Mouse (Mus musculus) thymus, postnatal 14 days (tissue): ENCODE measurements around the gene Samd10.
A peak's percentile ranks its signal among the peaks of the same experiment; 100 is the strongest.

Source experiments
- DNase-seq: peaks from one replicate; pipeline ENCODE4 v3.0.0; 2021

Samd10 gene

DNA sequence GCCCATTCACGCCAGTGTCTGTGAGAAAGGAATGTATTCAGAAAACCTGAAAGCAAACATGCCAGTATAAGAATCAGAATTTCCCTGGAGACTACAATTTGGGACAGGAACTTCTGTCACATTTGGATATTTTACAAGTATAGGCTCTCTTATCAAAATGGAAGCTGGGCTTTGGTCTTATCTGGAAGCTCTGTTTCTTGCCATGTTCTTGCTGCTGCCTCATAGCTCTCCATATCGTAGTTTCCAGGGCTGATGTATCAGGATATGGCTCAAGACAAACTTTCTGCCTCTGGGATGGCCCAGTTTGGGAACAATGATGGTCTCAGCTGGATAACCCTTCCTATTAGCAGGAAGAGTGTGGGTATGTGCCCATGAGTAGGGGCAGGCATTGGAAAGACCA lies 22.4 kb downstream of the Samd10 start:
- DNase-seq: no peak

DNA sequence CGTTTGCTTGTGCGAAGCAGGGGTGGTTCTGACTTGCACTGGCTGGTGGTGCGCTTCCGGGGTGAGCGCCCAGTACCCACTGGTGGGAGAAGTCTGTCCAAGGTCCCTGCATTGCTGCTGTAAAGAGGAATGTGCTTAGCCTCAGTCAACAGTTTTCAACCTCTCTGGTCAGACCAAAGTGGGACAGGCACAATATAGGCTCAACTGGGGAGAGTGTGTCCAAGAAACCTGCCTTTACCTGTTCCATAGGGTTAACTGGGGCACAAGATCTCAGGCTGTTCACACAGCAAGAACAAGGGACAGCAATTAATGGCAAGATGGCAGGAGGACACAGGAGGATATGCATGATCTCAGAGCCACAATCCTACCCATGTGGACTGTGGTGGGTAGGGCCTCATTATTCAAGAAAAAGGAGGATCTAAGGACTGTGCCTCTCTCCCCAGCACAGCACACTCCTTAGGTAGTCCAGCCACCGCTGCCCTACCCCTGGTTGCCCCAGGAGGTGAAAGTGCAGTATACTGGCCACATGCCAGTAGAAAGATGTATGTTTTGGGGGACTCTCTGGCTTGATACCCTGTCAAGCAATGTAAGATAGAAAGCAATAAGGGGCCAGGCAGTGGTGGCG lies 24.0 kb downstream of the Samd10 start:
- DNase-seq: no peak

DNA sequence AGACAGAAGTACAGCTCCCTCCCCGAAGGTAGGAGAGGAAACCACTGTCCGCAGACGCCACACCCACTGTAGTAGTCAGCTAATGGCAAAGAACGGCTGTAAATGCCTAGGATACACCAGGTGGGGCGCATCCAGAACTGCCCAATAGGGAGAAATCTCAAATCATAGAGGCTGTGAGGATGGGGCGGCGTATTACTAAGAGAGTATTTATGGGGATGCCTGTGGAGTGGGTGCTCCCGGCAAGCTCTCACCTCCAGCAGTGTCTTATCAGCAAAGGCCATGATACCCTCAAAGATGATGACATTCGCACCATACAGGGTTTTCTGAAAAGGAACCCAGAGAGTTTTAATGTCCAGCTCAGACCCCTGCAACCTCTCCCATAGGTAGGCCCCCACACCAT lies 25.1 kb downstream of the Samd10 start:
- no peak for DNase-seq

DNA sequence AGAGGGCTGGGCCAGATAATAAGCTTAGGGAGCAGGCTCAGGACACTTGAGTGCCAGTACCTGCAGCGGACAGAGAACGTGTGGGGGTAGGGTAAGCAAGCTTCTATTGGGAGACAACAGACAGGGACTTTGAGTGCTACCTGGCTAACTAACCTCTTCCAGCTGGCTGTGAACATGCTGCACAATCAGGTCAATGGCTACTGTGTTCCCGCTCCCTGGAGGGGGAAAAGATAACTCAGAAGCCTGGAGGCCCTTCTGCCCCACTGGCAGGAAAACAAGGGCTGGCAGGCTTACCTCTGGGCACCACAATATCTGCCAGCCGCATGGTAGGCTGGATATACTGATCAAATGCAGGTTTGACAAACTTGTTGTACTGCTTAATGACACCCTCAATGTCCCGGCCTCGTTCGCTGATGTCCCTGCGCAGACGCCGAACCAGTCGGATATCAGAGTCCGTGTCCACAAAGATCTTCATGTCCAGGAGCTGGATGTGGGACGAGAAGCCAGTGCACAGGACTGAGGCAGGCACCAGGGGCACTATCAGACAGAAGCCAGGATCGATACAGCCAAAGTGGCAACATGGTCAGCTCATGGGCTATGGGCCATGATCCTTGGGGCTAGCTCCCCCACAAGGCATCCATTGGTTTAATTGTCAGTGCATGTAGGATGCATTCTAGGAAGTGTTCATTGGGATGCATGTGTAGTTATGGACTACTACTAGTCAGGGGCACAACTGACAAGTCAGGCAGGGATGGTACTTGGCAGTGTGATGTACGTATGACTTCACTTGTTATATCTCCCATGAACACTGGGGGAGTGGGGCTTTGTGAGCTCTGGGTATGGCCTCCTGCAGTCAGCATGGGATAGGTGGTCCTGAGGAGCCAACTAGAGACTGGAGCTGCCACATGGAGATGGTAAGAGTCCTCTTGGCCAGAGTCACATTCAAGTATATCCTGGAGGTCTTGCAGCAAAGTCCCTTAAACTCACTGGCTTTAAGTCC lies 25.8 kb downstream of the Samd10 start:
- DNase-seq: no peak

DNA sequence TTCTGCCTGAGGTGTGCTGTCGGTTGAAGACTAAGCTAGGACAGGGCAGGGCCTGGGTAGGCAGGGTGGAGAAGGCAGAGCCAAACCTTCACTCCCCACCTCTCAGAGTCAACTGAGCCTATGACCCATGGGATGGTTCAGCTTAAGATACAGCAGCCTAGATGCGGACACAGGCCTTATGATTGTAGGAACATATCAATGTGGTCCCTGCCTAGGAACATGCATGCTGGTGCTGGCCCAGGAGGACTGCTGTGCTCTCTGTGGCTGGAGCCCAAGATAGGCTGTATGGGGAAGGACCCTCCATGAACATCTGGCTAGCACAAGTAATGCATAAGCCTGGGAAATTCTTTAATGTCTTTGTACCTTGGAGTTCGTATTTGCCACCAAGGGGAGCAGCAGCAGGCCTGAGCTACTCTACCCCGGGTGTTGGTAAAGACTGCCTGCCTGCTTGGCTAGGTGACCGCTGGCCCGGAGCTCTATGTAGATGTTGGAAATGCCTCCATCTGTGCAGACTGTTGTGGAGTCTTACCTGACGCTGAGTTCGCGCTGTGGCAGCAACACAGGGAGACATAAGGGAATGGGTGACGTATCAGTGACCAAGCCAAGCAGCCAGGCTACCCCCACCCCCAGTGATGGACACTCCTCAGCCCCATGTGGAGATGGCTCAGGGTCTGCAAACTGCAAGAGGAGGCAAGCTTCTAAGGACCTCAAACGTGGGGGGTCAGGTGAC lies 26.9 kb downstream of the Samd10 start:
- no peak for DNase-seq

DNA sequence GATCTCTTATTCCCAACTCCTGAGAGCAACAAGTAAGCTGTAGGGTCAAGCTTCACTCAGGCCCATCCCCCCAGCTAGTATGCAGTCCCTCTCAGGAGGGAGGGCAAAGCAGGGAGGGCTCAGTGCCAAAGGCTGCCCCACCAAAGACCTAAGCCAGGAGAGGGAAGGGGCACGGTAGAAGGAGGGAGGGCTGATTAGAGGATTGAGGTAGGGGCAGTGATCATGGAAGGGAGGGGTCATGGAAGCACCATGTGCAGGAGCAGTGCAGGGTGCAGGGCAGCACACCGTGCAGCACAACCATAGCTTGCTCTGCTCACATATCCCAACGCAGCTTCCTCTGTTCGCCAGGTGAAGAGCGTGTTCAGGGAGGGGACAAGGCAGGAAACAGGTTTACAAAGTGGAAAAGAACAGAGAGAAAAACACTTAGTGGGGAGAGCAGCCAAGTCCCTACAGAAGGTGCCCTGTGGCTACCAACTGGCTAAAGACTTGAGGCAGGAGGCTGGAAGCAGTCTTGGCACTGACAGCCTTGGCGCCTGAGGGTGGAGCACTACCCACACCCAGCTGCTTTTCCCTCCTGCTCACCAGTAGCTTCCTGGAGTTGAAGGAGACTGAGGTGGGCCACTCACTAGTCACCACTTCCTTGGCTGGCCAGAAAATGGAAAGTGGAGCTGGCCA lies 28.0 kb downstream of the Samd10 start:
- DNase-seq: no peak

DNA sequence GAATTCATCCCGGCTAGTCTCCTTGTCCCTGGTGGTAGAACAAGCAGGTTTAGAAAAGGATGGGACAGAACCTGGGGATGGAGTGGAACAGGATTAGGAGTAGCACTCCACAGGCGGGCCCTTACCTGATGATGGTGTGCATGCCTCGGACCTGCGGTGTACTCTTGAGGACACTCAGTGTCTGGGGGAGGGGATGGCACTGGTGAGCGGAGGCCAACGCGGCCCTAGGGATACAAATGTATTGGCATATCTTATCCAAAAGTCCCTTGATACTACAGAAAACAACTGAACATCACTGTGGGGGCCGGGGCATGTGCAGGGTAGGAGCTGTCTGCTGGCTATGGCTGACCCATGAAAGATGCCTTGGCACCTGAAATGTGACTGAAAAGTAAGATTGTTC lies 28.6 kb downstream of the Samd10 start:
- DNase-seq: no peak

DNA sequence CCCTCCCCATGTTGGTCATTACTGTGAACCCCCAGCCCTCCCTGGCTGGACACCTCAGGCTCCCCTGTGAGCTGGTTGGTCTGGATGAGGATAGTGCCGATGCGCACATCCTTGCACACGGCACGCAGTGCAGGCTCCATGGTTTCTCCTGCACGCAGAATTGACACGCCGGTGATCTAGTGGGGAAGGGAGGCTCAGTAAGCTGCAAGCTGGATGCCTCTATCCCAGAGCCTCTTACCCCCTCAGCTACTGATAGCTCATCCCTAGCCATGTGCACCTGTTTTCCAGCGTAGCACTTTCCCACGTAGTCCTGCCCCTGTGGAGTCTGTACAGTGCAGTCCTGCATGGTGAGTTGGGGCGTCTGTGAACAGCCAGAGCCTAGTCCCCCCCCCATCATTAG lies 29.2 kb downstream of the Samd10 start:
- DNase-seq: no peak

DNA sequence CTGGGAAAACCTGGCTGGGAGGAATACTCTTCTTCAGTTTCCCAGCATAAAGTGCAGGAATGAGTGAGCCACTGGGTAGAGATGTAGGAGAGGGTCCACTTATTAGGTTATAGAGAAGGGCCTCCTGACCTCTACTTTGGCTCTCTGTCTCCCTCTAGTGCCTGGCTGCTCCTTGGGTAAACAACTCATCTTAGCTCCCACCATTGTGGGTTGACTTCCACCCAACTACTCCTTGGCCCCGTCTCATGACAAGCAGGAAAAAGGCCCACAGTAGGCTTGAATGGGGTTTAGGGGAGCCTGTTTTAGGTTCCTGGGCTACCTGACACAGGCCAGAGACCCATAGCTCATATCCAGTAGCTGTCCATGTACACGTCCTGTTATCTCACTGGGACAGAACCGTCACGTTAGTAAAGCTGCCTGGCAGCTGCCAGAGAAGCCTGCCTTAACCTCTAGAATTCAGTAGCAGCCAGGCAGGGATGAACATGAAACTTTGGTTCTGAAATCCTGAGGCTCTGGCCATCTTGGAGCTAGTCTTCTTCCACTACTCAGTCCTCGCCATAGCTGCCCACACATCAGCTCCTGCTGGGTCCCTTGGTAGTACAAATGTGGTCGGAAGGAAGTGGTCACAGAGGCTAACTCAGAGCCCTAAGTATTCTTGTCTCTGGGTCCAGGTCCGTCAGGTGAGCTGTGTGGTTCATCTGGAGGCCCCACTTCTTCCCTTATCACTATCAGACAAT lies 30.6 kb downstream of the Samd10 start:
- DNase-seq: peak; percentile 66

DNA sequence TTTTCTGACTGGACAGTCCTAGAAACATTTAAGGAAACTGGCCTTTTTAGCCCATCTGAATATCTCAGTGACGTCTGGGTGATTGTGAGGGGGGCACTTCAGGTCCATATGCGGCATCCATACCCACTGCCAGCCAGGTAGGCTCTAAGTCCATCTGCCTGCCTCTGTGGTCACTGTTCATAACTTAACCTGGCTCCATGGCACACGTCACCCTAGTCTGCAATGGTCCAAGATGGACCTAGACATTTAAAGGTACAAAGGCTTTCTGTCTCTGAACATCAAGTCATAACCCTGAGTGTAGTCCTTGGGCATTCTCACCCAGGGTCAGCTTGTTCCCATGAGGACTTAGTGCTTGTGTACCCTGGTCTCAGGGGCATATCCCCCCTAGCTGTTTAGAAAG lies 31.7 kb downstream of the Samd10 start:
- DNase-seq: no peak

DNA sequence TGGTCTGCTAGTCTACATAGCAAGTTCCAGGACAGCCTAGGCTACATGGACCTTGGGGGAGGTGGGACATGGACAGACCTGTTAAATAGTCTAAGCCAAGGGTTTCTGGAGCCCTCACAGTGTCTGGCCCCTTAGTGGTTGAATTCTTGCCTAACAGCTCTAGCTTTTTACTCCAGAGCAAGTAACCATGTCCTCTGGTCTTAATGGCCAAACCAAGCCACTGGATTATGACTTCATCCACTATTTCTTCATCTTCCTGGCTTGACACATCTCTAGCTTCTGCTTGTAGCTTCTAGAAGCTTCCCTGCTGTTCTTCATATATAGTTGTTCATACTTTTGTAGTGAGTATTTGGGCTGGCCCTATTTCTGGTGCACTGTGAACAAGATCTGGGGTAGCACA lies 45.2 kb downstream of the Samd10 start:
- no peak for DNase-seq

DNA sequence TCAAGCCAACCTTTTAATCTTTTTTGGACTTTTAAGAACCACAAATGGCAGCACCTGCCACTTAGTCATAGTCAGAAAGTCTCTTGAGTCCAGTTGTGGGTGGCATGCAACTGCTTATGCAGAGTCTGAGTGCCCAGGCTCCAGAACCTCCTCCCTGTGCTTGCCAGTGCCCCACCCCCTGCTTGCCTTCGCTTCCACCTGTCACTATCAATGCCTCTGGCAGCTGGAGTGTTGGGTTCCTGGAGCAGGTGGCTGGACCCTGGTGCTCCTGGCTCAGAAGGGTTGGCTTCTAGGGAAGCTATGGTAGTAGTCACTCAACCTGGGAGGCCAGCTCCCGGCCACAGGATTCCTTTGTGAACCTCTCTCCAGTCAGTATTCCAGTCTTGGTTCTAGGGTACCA lies 48.8 kb downstream of the Samd10 start:
- DNase-seq: no peak

DNA sequence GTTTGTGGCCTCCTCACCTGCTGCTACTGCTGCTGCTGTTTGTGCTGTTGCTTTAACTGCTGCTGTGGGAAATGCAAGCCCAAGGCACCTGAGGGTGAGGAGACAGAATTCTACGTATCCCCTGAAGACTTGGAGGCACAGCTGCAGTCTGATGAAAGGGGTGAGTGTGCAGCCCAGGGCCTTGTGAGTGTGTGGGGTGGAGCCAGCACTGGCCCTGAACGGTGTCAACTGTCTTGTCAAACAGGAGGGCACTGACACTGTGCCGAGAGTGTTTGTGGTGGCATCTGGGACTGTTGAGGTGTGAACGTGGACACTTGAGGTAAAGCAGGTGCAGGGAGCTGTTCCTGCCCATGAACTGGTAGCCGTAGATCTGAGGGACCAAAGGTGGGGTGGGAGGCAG lies 50.3 kb downstream of the Samd10 start:
- no peak for DNase-seq

DNA sequence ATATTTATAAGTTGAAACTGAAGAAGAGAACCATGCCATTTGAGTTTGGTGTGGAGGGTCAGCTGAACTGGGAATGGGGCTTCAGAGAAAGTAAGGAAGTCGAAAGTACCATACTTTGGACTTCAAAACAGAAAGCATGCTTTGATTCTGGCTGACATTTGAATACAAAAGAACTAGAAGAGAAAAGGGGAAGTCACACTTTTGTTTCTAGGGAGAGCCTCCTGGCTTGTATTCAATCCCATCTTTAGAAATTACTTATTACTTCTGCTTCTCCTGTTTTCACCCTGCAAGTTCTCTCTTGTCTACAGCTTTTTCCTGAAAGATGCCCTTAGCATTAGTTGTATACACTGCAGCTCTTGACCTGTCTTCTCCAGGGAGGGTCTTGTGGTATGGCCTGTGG lies 50.8 kb downstream of the Samd10 start:
- DNase-seq: no peak

DNA sequence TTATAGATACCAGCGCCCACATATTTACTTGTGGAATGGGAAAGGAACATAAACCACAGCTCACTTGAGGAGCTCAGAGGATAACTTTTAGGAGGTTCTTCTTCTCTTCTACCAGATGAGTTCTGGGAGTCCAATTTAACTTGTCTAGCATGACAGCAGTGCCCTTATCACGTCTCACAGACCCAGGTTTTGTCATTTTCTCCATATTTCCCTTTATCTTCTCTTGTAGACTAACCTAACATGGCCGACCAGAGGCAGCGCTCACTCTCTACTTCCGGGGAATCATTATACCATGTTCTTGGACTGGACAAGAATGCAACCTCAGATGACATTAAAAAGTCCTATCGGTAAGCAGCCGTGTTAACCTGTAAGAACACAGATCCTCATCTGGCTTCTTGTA lies 52.9 kb downstream of the Samd10 start:
- DNase-seq: no peak
